Mouse (Mus musculus): ENCODE data around the gene Lpcat2. TPM values are rescaled to one million over a fixed set of nuclear protein-coding genes. Genes with fewer than 3 reads are reported as not detected.

Lpcat2 gene
- total and polyA plus RNA-seq, 3 experiments = 5.2 to 7.5 TPM; not detected in 1

- Histone ChIP-seq H3K27ac (ENCODE audit: control insufficient read depth, low read depth, low read length) (no peak overlapping the region), H3K36me3 (ENCODE audit: control insufficient read depth in 1 of 2, insufficient read depth in 2 of 2, low read length in 2 of 2) (peaks cover 0 to 4% of the 10 kb centered on the region in 2 experiments; a peak in 1 of 4 replicates), H3K4me3 (ENCODE audit: control insufficient read depth in 1 of 2, insufficient read depth in 1 of 2, low read depth in 2 of 2, low read length in 2 of 2) (no peak overlapping the region), H3K4me1 (ENCODE audit: control insufficient read depth in 1 of 2, insufficient read depth in 2 of 2, low read length in 2 of 2) (no peaks in the 10 kb centered on the region), H3K9me3 (replicated peaks; ENCODE audit: insufficient read depth, low read length) (no peaks in the 10 kb centered on the region), H3K27me3 (ENCODE audit: control insufficient read depth in 1 of 2, insufficient read depth in 2 of 2, low read length in 2 of 2) (no peaks in the 10 kb centered on the region), H3K9ac (ENCODE audit: control insufficient read depth, low read depth, low read length, poor library complexity, severe bottlenecking) (no peak overlapping the region), H3K79me2 (ENCODE audit: control insufficient read depth, insufficient read depth, low read length, poor library complexity) (no peaks in the 10 kb centered on the region)
- TF ChIP-seq NRF1 (IDR thresholded peaks at IDR 0.05; ENCODE audit: insufficient read depth, low read depth, low read length, poor library complexity, severe bottlenecking) (no peak), ZC3H11A (IDR thresholded peaks at IDR 0.05; ENCODE audit: low read depth, low read length) (no peak), CTCF (IDR thresholded peaks at IDR 0.05 in 2 of 3, conservative IDR thresholded peaks at IDR 0.05 in 1 of 3; ENCODE audit: control insufficient read depth in 1 of 3, insufficient read depth in 1 of 3, low read depth in 2 of 3, low read length in 3 of 3, poor library complexity in 1 of 3, severe bottlenecking in 1 of 3) (no peak), GABPA (IDR thresholded peaks at IDR 0.05; ENCODE audit: low read depth, low read length) (no peak), TCF12 (IDR thresholded peaks at IDR 0.05; ENCODE audit: low read depth, low read length) (no peak), MYC (IDR thresholded peaks at IDR 0.05; ENCODE audit: low read depth, low read length) (no peak), KAT2A (conservative IDR thresholded peaks at IDR 0.05; ENCODE audit: low read depth, low read length) (no peak), POLR2AphosphoS5 (IDR thresholded peaks at IDR 0.05; ENCODE audit: borderline replicate concordance, low read depth, low read length) (no peak), SMC3 (IDR thresholded peaks at IDR 0.05; ENCODE audit: low read depth, low read length) (no peak), HCFC1 (IDR thresholded peaks at IDR 0.05; ENCODE audit: low read depth, low read length) (no peak), CHD1 (IDR thresholded peaks at IDR 0.05; ENCODE audit: low read depth, low read length) (no peak), MXI1 (IDR thresholded peaks at IDR 0.05; ENCODE audit: low read depth, low read length) (no peak), MAZ (IDR thresholded peaks at IDR 0.05; ENCODE audit: low read depth, low read length) (no peak), ZKSCAN1 (IDR thresholded peaks at IDR 0.05; ENCODE audit: low read depth, low read length) (no peak), ELF1 (IDR thresholded peaks at IDR 0.05; ENCODE audit: low read depth, low read length) (no peak), NELFE (IDR thresholded peaks at IDR 0.05; ENCODE audit: low read depth, low read length) (no peak), UBTF (IDR thresholded peaks at IDR 0.05; ENCODE audit: borderline replicate concordance, insufficient read depth, low read depth, low read length) (no peak), MYB (IDR thresholded peaks at IDR 0.05; ENCODE audit: low read depth, low read length) (no peak)
- no peak for DNase-seq (ENCODE audit: low read depth, low spot score)
Observed at GRCm38 (mm10) chr8:92872063-92872759, 17.1 kb downstream of the Lpcat2 start.

GRCm38 (mm10) chr8:92875795-92876194 lies 20.7 kb downstream of the Lpcat2 start:
- no peak overlapping the region for H3K27ac ChIP-seq (ENCODE audit: control insufficient read depth, low read depth, low read length)

More at GRCm38 (mm10) chr8:92875795-92876194, 20.7 kb downstream of the Lpcat2 start:
- no peak for TF ChIP-seq HCFC1 (IDR thresholded peaks at IDR 0.05; ENCODE audit: low read depth, low read length)
- TF ChIP-seq USF2 (IDR thresholded peaks at IDR 0.05; ENCODE audit: borderline replicate concordance in 1 of 2, insufficient read depth in 1 of 2, low read depth in 1 of 2, low read length in 2 of 2) = no peak
- TF ChIP-seq SIN3A (IDR thresholded peaks at IDR 0.05; ENCODE audit: low read length) = no peak
- TF ChIP-seq USF1 (IDR thresholded peaks at IDR 0.05; ENCODE audit: low read depth, low read length) = no peak
- TF ChIP-seq MYB (IDR thresholded peaks at IDR 0.05; ENCODE audit: low read depth, low read length) = no peak
- TF ChIP-seq MYC (IDR thresholded peaks at IDR 0.05; ENCODE audit: low read depth, low read length) = no peak
- TF ChIP-seq POLR2A (IDR thresholded peaks at IDR 0.05; ENCODE audit: control insufficient read depth in 1 of 2, insufficient read depth in 1 of 2, low read depth in 1 of 2, low read length in 2 of 2, poor library complexity in 1 of 2) = no peak
- TF ChIP-seq TCF12 (IDR thresholded peaks at IDR 0.05; ENCODE audit: low read depth, low read length) = no peak
- no peak for TF ChIP-seq BHLHE40 (IDR thresholded peaks at IDR 0.05; ENCODE audit: borderline replicate concordance, low read depth, low read length)
- no peak for TF ChIP-seq MAFK (IDR thresholded peaks at IDR 0.05; ENCODE audit: borderline replicate concordance, low read depth, low read length)
- TF ChIP-seq ELF1 (IDR thresholded peaks at IDR 0.05; ENCODE audit: low read depth, low read length) = no peak
- no peak for TF ChIP-seq TBP (IDR thresholded peaks at IDR 0.05; ENCODE audit: low read depth, low read length)
- no peak for TF ChIP-seq UBTF (IDR thresholded peaks at IDR 0.05; ENCODE audit: borderline replicate concordance, insufficient read depth, low read depth, low read length)
- TF ChIP-seq NELFE (IDR thresholded peaks at IDR 0.05; ENCODE audit: low read depth, low read length) = no peak
- H3K9ac ChIP-seq (ENCODE audit: control insufficient read depth, low read depth, low read length, poor library complexity, severe bottlenecking) = no peak overlapping the region
- H3K79me2 ChIP-seq (ENCODE audit: control insufficient read depth, insufficient read depth, low read length, poor library complexity) = no peaks in the 10 kb centered on the region
- no peaks in the 10 kb centered on the region for H3K4me1 ChIP-seq (ENCODE audit: control insufficient read depth in 1 of 2, insufficient read depth in 2 of 2, low read length in 2 of 2)
- DNase-seq (ENCODE audit: low read depth, low spot score) = no peak
- no peaks in the 10 kb centered on the region for H3K9me3 ChIP-seq (replicated peaks; ENCODE audit: insufficient read depth, low read length)
- no peak overlapping the region for H3K4me3 ChIP-seq (ENCODE audit: control insufficient read depth in 1 of 2, insufficient read depth in 1 of 2, low read depth in 2 of 2, low read length in 2 of 2)
- no peaks in the 10 kb centered on the region for H3K27me3 ChIP-seq (ENCODE audit: control insufficient read depth in 1 of 2, insufficient read depth in 2 of 2, low read length in 2 of 2)
- peaks cover 0 to 4% of the 10 kb centered on the region in 2 experiments; a peak in 2 of 4 replicates for H3K36me3 ChIP-seq (ENCODE audit: control insufficient read depth in 1 of 2, insufficient read depth in 2 of 2, low read length in 2 of 2)

Measured in MEL (cell line).